Mouse (Mus musculus) MEL (cell line): ENCODE measurements around the gene 4922502D21Rik.

Experiments
- CTCF ChIP-seq, 3 experiments: IDR thresholded peaks in 2 of 3; conservative IDR thresholded peaks in 1 of 3; 2 replicates each; pipeline ENCODE4 v1.5.1; 2011 to 2012; ENCODE audit warnings: low read length in 3 of 3, low read depth in 2 of 3, mild to moderate bottlenecking in 2 of 3, improper control_type of control experiment in 1 of 3, inconsistent platforms in 1 of 3, mixed read lengths in 1 of 3, moderate library complexity in 1 of 3; ENCODE audit not compliant: control insufficient read depth in 1 of 3, insufficient read depth in 1 of 3, poor library complexity in 1 of 3, severe bottlenecking in 1 of 3
- ETS1 ChIP-seq: IDR thresholded peaks from 2 replicates; pipeline ENCODE4 v1.6.1; 2012; ENCODE audit warnings: low read depth, mild to moderate bottlenecking, inconsistent platforms, low read length, improper control_type of control experiment, moderate library complexity
- HCFC1 ChIP-seq: IDR thresholded peaks from 2 replicates; pipeline ENCODE4 v1.6.1; 2012; ENCODE audit warnings: low read depth, mild to moderate bottlenecking, inconsistent platforms, low read length, improper control_type of control experiment, moderate library complexity
- MAFK ChIP-seq: IDR thresholded peaks from 2 replicates; pipeline ENCODE4 v1.6.1; 2011; ENCODE audit warnings: low read depth, mild to moderate bottlenecking, low read length, improper control_type of control experiment, borderline replicate concordance
- MAX ChIP-seq: IDR thresholded peaks from 2 replicates; pipeline ENCODE4 v1.6.1; 2011; ENCODE audit warnings: low read length, improper control_type of control experiment
- MAZ ChIP-seq: IDR thresholded peaks from 2 replicates; pipeline ENCODE4 v1.6.1; 2012; ENCODE audit warnings: low read depth, mild to moderate bottlenecking, inconsistent platforms, low read length, improper control_type of control experiment
- POLR2A ChIP-seq, 2 experiments: IDR thresholded peaks; 2 replicates each; pipeline ENCODE4 v1.6.1; 2011 to 2012; ENCODE audit warnings: low read length in 2 of 2, mild to moderate bottlenecking in 2 of 2, control low read depth in 1 of 2, improper control_type of control experiment in 1 of 2, low read depth in 1 of 2, moderate library complexity in 1 of 2; ENCODE audit not compliant: control insufficient read depth in 1 of 2, insufficient read depth in 1 of 2, poor library complexity in 1 of 2
- UBTF ChIP-seq: IDR thresholded peaks from 2 replicates; pipeline ENCODE4 v1.6.1; 2012; ENCODE audit warnings: low read depth, mild to moderate bottlenecking, inconsistent platforms, low read length, improper control_type of control experiment, moderate library complexity, borderline replicate concordance; ENCODE audit not compliant: insufficient read depth
- USF2 ChIP-seq, 2 experiments: IDR thresholded peaks; 2 replicates each; pipeline ENCODE4 v1.6.1; 2011 to 2012; ENCODE audit warnings: improper control_type of control experiment in 2 of 2, low read length in 2 of 2, borderline replicate concordance in 1 of 2, inconsistent platforms in 1 of 2, low read depth in 1 of 2, mild to moderate bottlenecking in 1 of 2; ENCODE audit not compliant: insufficient read depth in 1 of 2
- ZC3H11A ChIP-seq: IDR thresholded peaks from 2 replicates; pipeline ENCODE4 v1.6.1; 2012; ENCODE audit warnings: low read depth, mild to moderate bottlenecking, inconsistent platforms, low read length, improper control_type of control experiment

- TF ChIP-seq MAFK (no peak), CTCF (IDR thresholded peaks at IDR 0.05 in 2 of 3, conservative IDR thresholded peaks at IDR 0.05 in 1 of 3; ENCODE audit: control insufficient read depth in 1 of 3, insufficient read depth in 1 of 3, low read depth in 2 of 3, low read length in 3 of 3, poor library complexity in 1 of 3, severe bottlenecking in 1 of 3) (no peak), HCFC1 (no peak), MAZ (no peak), POLR2A (IDR thresholded peaks at IDR 0.05; ENCODE audit: control insufficient read depth in 1 of 2, insufficient read depth in 1 of 2, low read depth in 1 of 2, low read length in 2 of 2, poor library complexity in 1 of 2) (no peak), UBTF (no peak), ETS1 (no peak), ZC3H11A (no peak), MAX (no peak), USF2 (IDR thresholded peaks at IDR 0.05; ENCODE audit: borderline replicate concordance in 1 of 2, insufficient read depth in 1 of 2, low read depth in 1 of 2, low read length in 2 of 2) (no peak)
Observed at GRCm38 (mm10) chr6:129359515-129359914, 27.9 kb upstream of the 4922502D21Rik start.
